Mouse (Mus musculus) heart, adult 2 months (tissue): Measurements from ENCODE around the gene Neurog1. TPM values are rescaled to one million over a fixed set of nuclear protein-coding genes. Genes with fewer than 3 reads are reported as not detected.

Experiments
- DNase-seq, 2 experiments: peaks; one replicate each; pipeline ENCODE4 v3.0.0; 2021
- H3K27ac ChIP-seq: fragments of 200-600 bp; 2 replicates; pipeline ENCODE4 v1.8.1; 2022
- H3K27me3 ChIP-seq: fragments of 200-500 bp; 2 replicates; pipeline ENCODE4 v1.6.1; 2012; ENCODE audit warnings: mild to moderate bottlenecking, low read length, inconsistent platforms, mixed read lengths; ENCODE audit not compliant: control insufficient read depth, insufficient read depth
- H3K36me3 ChIP-seq: fragments of 200-500 bp; 2 replicates; pipeline ENCODE4 v1.6.1; 2012; ENCODE audit warnings: low read length, inconsistent platforms; ENCODE audit not compliant: control insufficient read depth, insufficient read depth
- H3K4me1 ChIP-seq: fragments of 200-500 bp; 2 replicates; pipeline ENCODE4 v1.6.1; 2011; ENCODE audit warnings: low read length; ENCODE audit not compliant: control insufficient read depth, insufficient read depth
- H3K4me3 ChIP-seq: fragments of 200-600 bp; 2 replicates; pipeline ENCODE4 v1.8.1; 2022
- H3K79me2 ChIP-seq: fragments of 200-500 bp; replicated peaks from 2 replicates; pipeline ENCODE4 v1.6.1; 2012; ENCODE audit warnings: mild to moderate bottlenecking, inconsistent platforms, low read length, moderate library complexity, mixed read lengths; ENCODE audit not compliant: control insufficient read depth, insufficient read depth
- H3K9ac ChIP-seq: fragments of 200-500 bp; 2 replicates; pipeline ENCODE4 v1.6.1; 2012; ENCODE audit warnings: low read depth, mild to moderate bottlenecking, control low read depth, inconsistent platforms, low read length, mixed read lengths
- CTCF ChIP-seq: fragments of 200-600 bp; IDR thresholded peaks from 2 replicates; pipeline ENCODE4 v1.8.1; 2022; ENCODE audit warnings: antibody characterized with exemption, mild to moderate bottlenecking, moderate library complexity
- EP300 ChIP-seq: fragments of 200-500 bp; IDR thresholded peaks from 2 replicates; pipeline ENCODE4 v1.6.1; 2011; ENCODE audit warnings: low read depth, low read length, control low read depth; ENCODE audit not compliant: insufficient read depth
- POLR2A ChIP-seq: fragments of 200-500 bp; IDR thresholded peaks from 2 replicates; pipeline ENCODE4 v1.6.1; 2011; ENCODE audit warnings: mild to moderate bottlenecking, low read depth, low read length, control low read depth; ENCODE audit not compliant: insufficient read depth
- WGBS: fragments of 180-500 bp; shearing (Covaris S2); methylation state at CpG from one replicate; pipeline ENCODE4 v1.1.7; 2018; 5-methylcytosine and 5-hydroxymethylcytosine counted together
- intact Hi-C: fragments of 180-260 bp; cut with DNase I; formaldehyde crosslinking; loops from one replicate; pipeline ENCODE4 v1.15.1; 2025
- polyA plus RNA-seq: library from polyadenylated mRNA; depleted of rRNA; stranded (reverse); fragments of >200 nt; gene quantifications from 2 replicates; pipeline ENCODE4 v1.2.3, GENCODE M21; 2012; rRNA removed
- total RNA-seq, 2 experiments: library from RNA; stranded (reverse); gene quantifications; 2 replicates each; pipeline ENCODE4 v1.2.3; 2021

Neurog1 gene
- total and polyA plus RNA-seq, 3 experiments = not detected

DNA sequence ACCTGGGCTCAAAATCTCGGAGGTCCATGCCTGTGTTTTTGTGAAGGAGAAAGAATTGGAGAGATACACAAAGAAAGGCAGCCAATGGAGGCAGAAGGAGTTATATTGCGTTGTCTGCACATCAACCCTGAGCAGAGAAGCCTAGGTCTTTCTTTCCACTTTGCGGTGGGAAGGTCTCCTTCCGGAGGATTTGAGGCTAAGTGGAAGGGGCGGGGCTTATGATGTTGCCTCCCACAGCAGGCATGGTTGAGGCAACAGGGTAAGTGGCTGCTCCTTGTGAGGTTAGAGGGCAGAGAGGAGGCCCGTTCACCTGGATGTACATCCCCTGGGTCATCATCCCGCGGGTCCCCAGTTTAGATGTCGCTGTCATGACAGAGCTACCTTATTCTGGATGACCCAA, 32.7 kb downstream of the Neurog1 start:
- WGBS = 51% methylated on average over 9 of the region's 9 CpGs
- Histone ChIP-seq H3K9ac (no peak overlapping the region), H3K79me2 (no peaks in the 10 kb centered on the region), H3K4me1 (no peaks in the 10 kb centered on the region), H3K36me3 (no peaks in the 10 kb centered on the region), H3K27ac (no peak overlapping the region), H3K4me3 (no peak overlapping the region), H3K27me3 (peaks cover 11% of the 10 kb centered on the region)
- TF ChIP-seq EP300 (no peak), POLR2A (no peak), CTCF (no peak)
- intact Hi-C loops = no loop called here
- no peak for DNase-seq

- Histone ChIP-seq H3K27me3 (peaks cover 2% of the 10 kb centered on the region), H3K27ac (no peak overlapping the region), H3K9ac (no peak overlapping the region), H3K36me3 (no peaks in the 10 kb centered on the region), H3K4me3 (no peak overlapping the region), H3K79me2 (no peaks in the 10 kb centered on the region), H3K4me1 (no peaks in the 10 kb centered on the region)
- intact Hi-C loops = no loop called here
- TF ChIP-seq EP300 (no peak), CTCF (no peak), POLR2A (no peak)
- WGBS = 29% methylated on average over 4 of the region's 4 CpGs
- DNase-seq = no peak
These were observed 35.9 kb downstream of the Neurog1 start for GRCm38 (mm10) chr13:56216090-56216489.

DNA sequence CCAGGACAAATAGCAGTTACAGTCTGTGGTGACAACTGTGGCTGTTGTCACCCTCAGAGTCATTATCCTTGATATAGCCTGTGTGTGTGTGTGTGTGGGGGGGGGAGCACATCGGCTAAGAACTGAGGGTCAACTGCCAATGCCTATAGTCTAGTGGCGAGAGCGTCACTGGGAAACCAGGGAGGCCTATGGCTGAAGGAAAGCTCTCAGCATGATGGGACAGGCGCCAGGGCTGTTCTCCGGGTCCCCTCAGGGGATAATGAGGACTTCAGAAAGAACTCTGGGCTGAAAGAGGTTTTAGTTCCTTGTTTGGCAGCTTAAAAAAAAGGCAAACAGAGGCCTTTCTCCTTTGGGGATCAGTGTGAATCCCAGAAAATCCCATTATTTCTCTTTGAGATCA, 37.3 kb downstream of the Neurog1 start:
- no peaks in the 10 kb centered on the region for H3K79me2 ChIP-seq
- H3K27me3 ChIP-seq = no peaks in the 10 kb centered on the region; the same call in none of the 2 replicates
- H3K27ac ChIP-seq = no peak overlapping the region
- WGBS = 45% methylated on average over 5 of the region's 5 CpGs
- no peaks in the 10 kb centered on the region for H3K4me1 ChIP-seq
- no peak overlapping the region for H3K4me3 ChIP-seq
- no peak overlapping the region for H3K9ac ChIP-seq
- H3K36me3 ChIP-seq = no peaks in the 10 kb centered on the region
- no peak for DNase-seq
- intact Hi-C loops = no loop called here
- TF ChIP-seq POLR2A (no peak), CTCF (no peak), EP300 (no peak)

- H3K4me1 ChIP-seq = no peaks in the 10 kb centered on the region
- H3K4me3 ChIP-seq = no peak overlapping the region
- 33% methylated on average over 8 of the region's 8 CpGs for WGBS
- TF ChIP-seq CTCF = no peak
- TF ChIP-seq EP300 = no peak
- TF ChIP-seq POLR2A = no peak
- no peaks in the 10 kb centered on the region for H3K36me3 ChIP-seq
- H3K27ac ChIP-seq = no peak overlapping the region
- no peaks in the 10 kb centered on the region for H3K79me2 ChIP-seq
- intact Hi-C loops = no loop called here
- peaks cover 1% of the 10 kb centered on the region for H3K27me3 ChIP-seq
- H3K9ac ChIP-seq = no peak overlapping the region
- no peak for DNase-seq
These were observed 42.9 kb downstream of the Neurog1 start for GRCm38 (mm10) chr13:56209067-56209411.

DNA sequence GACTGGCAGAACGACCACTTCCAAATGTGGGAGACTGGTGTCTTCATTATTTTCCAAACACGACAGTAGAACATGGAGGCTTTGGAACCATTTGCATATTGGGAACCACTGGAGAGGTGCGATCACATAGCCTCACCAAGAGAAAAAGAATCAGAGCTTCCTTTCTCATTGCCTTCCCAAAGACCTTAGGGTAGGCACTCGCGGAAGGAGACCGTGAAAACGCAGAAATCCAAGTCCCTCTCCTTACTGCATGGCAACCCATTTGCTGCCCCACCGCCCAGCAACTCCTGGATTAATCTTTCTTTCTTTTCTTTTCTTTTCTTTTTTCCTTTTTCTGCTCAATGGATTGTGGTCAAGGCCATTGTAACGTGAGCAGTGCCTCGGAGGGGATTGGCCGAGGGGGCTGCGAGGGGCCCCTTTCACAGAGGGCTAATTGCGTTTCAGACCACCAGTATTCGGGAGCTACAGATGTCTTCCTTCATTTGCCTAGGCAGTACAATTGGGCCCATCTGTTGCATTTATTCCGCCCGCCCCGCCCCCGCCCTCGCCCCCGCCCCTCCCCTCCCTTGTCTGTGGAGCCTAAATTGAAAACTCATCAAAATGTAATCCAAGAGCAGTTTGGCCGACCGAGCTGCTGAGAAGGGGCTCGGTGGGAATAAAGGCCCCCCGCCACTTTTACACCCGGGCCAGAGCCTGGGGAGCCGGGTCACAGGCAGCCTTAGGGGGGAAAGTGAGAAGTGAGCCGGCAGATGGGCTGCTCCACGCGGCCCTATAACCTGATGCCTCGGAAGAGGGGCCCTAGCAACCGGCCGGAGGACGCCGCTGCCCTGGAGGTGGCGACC, 43.5 kb downstream of the Neurog1 start:
- H3K9ac ChIP-seq = no peak overlapping the region

More for the DNA sequence above, 43.5 kb downstream of the Neurog1 start:
- TF ChIP-seq CTCF (no peak), EP300 (no peak), POLR2A (no peak)
- intact Hi-C loops = no loop called here
- peaks cover 1% of the 10 kb centered on the region for H3K27me3 ChIP-seq
- H3K79me2 ChIP-seq = no peaks in the 10 kb centered on the region
- H3K4me1 ChIP-seq = no peaks in the 10 kb centered on the region
- H3K27ac ChIP-seq = no peak overlapping the region
- WGBS = 21% methylated on average over 35 of the region's 35 CpGs
- DNase-seq = no peak
- H3K36me3 ChIP-seq = no peaks in the 10 kb centered on the region
- H3K4me3 ChIP-seq = no peak overlapping the region

Other genes starting within 250 kb of the Neurog1 start
- gene H2afy, start 115.8 kb downstream of the Neurog1 start, total RNA-seq = 10 to 100 TPM; 43.3 to 49.6 TPM
- gene H2afy, start 115.8 kb downstream of the Neurog1 start, polyA plus RNA-seq = 34.9 and 39.4 TPM in 2 replicates
- gene Tifab, start 73.3 kb downstream of the Neurog1 start, total RNA-seq = 1 to 10 TPM; 1.1 to 1.2 TPM
- 1.7 and 2.1 TPM in 2 replicates for gene Tifab, start 73.3 kb downstream of the Neurog1 start, polyA plus RNA-seq
- 1 to 10 TPM; 5.5 to 6.2 TPM for gene Cxcl14, start 44.4 kb upstream of the Neurog1 start, total RNA-seq
- gene Cxcl14, start 44.4 kb upstream of the Neurog1 start, polyA plus RNA-seq = 15.7 and 22.1 TPM in 2 replicates
- gene Gm3045, start 174.4 kb upstream of the Neurog1 start, total RNA-seq = not detected
- gene Gm3045, start 174.4 kb upstream of the Neurog1 start, polyA plus RNA-seq = not detected in 2 replicates
- under 1 TPM; 0.08 to 0.16 TPM for gene Slc25a48, start 186.2 kb upstream of the Neurog1 start, total RNA-seq
- 0.23 and 0.27 TPM in 2 replicates for gene Slc25a48, start 186.2 kb upstream of the Neurog1 start, polyA plus RNA-seq
- not detected for gene Il9, start 230.1 kb upstream of the Neurog1 start, total RNA-seq
- gene Il9, start 230.1 kb upstream of the Neurog1 start, polyA plus RNA-seq = not detected in 2 replicates